Mouse (Mus musculus): ENCODE measurements around the gene Tmc5.

Tmc5 gene

DNA sequence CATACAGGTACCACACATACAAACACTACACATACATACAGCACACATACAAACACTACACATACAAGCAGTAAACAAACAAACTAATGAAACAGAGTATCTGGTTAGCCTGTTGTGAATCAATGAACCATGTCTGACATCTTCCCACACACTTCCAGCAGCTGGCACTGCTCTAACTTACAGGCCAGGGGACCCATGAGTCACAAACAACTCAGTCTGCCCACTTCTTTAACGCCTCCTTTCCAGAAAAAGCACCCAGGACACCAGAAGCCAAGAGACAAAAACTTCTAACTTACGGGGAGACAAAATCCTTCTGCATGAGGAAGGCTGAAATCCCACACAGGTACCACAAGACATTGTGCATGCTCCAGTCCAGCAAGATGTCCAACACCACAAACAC, 94.2 kb downstream of the Tmc5 start:
- CTCF ChIA-PET: no interaction called here

- CTCF ChIA-PET: no interaction called here
These were observed 99.0 kb downstream of the Tmc5 start for GRCm38 (mm10) chr7:118696146-118696545.

- CTCF ChIA-PET: no interaction called here
These were observed 100.1 kb downstream of the Tmc5 start for GRCm38 (mm10) chr7:118697168-118697567.

- CTCF ChIA-PET: no interaction called here
These were observed 101.8 kb downstream of the Tmc5 start for GRCm38 (mm10) chr7:118698882-118699281.

GRCm38 (mm10) chr7:118703144-118703561, 106.1 kb downstream of the Tmc5 start:
- CTCF ChIA-PET: no interaction called here

DNA sequence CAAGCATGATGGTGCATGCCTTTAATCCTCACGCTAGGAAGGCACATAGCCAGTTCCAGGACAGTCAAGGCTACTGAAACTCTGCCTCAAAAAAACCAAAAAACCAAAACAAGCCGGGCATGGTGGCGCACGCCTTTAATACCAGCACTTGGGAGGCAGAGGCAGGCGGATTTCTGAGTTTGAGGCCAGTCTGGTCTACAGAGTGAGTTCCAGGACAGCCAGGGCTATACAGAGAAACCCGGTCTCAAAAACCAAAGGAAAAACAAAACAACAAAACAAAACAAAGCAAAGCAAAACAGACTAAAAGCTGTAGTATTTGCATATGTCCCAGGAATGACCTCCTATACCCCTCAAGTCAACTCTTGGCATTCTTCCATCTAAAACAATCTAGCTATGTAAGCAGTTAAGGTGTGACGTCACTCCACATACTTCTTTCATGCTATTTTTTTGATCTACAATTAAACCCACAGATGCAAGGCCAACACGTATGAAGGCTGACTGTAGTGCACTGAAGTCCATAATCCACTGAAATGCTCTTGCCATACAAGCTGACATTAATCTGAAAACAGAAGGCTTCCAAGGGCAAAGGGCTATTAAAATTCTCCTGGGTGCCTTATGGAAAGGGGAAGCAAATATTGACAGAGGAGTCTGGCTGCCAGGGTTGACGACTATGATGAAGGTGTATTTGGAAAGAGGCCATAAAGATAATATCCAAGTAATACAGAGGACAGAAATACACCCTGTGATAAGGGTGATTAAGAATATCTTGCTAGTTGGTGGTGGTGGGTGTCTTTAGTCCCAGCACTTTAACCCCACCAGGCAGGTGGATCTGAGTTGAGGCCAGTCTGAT, 107.1 kb downstream of the Tmc5 start:
- CTCF ChIA-PET: no interaction called here

- CTCF ChIA-PET: no interaction called here
These were observed 108.2 kb downstream of the Tmc5 start, which contains the start of gene Gde1 for GRCm38 (mm10) chr7:118705101-118705961. Gde1 (minus strand) TSS chr7:118705778.

DNA sequence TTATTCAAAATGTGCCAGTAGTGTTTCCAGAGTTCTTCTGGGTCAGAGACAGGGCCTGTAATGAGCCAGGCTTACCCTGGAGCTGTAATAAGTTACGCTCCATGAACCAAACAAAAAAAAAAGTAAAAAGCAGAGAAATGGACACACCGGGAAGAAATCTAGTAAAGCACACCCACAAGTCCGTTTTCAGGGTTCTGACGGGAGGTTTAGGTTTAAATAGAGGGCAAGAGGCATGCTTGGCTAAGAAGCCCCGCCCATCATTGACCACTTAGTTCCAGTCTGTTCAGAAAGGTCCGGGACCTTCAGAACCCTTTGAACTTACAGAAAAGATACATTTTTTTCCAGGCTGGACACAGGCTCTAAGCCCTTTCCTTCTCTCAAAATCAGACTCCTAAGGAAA, 109.0 kb downstream of the Tmc5 start:
- CTCF ChIA-PET: no interaction called here

DNA sequence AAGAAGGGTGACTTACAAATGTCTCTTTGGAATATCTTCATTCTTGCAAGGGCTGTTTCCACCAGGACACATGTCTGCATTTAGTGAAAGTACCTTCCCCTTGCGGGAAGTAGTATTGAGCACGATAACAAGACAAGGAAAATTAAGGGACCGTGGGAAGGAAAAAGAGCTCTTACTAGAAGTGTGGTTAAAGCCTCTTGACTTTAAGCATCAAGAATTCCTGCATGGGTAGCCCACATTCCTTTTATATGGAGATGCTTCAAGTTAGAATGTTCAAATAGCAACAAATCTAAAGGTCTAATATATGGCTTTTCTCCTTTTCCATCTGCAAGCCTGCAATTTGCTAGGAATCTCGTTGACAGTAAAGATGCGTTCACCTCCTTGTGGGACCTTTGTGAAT, 109.4 kb downstream of the Tmc5 start:
- CTCF ChIA-PET: no interaction called here

DNA sequence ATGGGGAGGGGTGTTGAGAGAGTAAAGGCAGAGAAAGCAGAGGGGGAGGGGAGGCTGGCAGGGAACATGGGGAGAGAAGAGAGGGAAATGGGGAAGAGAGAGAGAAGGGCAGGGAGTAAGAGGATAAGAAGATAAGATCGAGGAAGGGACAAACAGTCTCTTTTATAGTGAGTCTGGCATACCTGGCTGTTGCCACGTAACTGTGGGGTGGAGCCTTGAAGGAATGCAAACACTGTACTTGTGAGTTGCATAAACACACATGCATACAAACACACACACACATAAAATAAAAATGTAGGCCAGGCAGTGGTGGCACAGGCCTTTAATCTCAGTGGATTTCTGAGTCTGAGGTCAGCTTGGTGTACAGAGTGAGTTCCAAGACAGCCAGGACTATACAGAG, 110.1 kb downstream of the Tmc5 start:
- CTCF ChIA-PET: no interaction called here

DNA sequence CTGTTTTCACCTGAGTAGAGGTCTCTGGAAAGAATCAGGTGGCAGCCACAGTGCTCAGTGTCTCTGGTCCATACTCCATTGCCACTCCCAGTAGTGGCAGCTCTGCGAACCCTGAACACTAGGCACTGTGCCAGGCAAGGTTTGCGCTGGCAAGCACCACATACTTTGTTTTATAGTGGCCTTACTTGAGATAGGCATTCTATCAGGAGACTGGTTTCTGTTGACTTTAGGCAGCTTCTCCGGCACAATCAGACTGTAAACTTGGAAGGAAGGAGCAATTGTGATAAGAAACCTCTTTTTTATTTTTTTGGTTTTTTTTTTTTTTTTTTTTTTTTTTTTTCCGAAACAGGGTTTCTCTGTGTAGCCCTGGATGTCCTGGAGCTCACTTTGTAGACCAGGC, 110.9 kb downstream of the Tmc5 start:
- CTCF ChIA-PET: no interaction called here

DNA sequence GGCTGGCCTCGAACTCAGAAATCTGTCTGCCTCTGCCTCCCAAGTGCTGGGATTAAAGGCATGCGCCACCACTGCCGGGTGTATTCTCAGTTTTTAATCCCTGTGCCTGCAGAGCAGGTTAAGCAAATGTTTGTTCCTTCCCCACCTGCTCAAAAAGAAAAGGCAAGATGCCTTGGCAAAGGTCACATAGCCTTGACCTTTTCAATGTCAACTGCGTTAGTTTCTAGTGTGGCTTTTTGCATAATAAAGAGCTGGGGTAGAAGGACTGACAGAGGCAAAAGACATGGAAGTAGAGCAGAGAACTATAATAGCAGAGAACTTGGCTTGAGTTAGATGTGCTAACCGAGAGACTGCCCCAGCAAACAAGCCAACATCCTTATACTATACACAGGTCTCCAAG, 113.7 kb downstream of the Tmc5 start:
- CTCF ChIA-PET: no interaction called here

DNA sequence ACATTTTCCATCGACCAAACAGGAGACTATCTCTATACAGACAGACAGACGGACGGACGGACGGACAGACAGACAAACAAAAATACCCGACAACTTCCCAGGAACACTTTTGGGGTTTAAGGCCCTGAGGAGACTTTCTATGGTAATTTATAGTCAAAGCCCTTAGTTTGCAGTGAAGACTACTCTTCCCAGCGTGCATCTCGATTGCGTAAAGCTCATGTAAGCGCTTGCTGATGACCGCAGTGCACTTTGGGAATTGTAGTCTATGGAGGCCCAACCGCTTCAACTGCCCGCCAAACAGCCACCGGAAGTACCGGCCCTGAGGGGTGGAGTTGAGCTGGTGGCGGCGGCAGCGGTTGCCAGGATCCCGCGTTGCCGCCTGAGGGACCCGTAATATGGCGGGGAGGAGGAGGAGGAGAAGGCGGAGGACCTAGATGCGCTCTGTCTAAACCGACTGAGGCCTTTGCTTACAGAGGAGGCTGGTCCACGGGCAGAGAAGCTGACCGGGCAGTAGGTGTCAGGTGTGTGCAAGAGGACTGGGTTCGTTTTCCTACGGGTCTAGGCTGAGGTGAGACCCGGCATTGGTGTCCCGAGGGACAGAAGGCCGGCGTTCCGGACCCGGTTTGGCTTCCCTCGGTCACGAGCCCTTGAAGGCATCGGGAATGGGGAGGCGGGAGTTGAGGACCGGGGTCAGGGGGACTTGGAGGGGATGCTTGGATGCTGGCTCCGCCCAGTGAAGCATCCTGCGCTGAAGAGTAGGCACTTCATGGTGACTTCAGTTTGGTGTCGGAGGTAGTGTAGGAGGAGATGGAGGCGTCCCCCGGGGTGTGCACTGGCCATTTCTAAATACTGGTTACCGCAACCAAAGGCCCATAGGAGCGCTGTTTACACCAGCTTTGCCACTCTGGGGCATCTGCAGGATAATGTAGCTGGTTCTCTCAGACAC, 115.4 kb downstream of the Tmc5 start, which contains the start of gene Ccp110:
Gene Ccp110 (plus strand): TSS at position 325 of the 946 bp plus-strand sequence.
- CTCF ChIA-PET: interaction anchor here (1.0 kb wide), 1 partner anchor 87 kb away, joined by 3 read pairs; no protein-coding TSS in a partner anchor

DNA sequence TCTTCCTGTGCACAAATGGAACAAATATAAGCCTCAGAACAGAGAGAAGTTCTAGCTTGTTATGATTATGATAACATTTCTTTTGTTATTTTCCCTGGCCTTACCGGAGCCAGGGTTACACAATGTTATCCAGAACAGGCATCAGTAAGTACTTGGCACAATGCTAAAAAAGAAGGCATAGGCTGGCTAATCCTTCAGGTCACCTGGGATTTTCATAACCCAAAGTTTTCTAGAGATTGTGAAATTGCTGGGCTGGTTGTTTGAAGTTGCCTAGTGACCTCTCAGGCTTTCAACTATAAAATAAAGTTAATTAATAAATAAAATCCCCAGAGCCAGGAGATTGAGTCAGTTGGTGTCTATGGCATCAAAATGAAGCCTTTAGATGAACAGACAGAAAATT, 117.8 kb downstream of the Tmc5 start:
- CTCF ChIA-PET: no interaction called here

DNA sequence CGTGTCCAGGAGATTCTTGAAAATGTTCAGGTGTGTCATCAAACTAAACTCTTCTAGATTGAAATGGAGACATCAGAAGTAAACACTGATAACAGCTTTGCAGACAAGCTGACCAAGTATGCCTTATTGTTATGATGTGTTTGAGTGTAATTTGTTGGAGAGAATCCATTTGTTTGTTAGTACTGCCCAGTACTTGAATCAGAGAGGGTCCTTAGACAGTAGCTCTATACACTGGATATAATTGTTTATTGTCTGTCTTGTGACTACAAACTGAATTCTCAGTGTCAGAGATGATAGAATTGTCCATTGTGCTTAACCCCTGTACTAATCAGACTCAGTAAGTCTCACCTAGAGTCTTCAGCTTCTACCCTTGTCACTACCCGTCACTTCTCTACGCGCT, 121.0 kb downstream of the Tmc5 start:
- CTCF ChIA-PET: no interaction called here

GRCm38 (mm10) chr7:118723927-118724326, 126.8 kb downstream of the Tmc5 start:
- CTCF ChIA-PET: no interaction called here
